Mouse (Mus musculus) myocyte (in vitro differentiated cells): ENCODE data around the gene Lrp2bp. TPM values are rescaled to one million over a fixed set of nuclear protein-coding genes. Genes with fewer than 3 reads are reported as not detected.

ENCODE experiments used
- H3K27me3 ChIP-seq: one replicate; pipeline ENCODE4 v1.6.1; 2011; ENCODE audit not compliant: control insufficient read depth, insufficient read depth, insufficient read length
- H3K36me3 ChIP-seq: one replicate; pipeline ENCODE4 v1.6.1; 2011; ENCODE audit not compliant: control insufficient read depth, insufficient read depth
- H3K4me2 ChIP-seq: one replicate; pipeline ENCODE4 v1.6.1; 2011; ENCODE audit warnings: low read depth, control low read depth
- H3K4me3 ChIP-seq: one replicate; pipeline ENCODE4 v1.5.1; 2011; ENCODE audit warnings: mild to moderate bottlenecking, control low read depth, moderate library complexity
- H3K79me2 ChIP-seq: one replicate; pipeline ENCODE4 v1.6.1; 2011; ENCODE audit not compliant: control insufficient read depth, insufficient read depth
- H3ac ChIP-seq: one replicate; pipeline ENCODE4 v1.6.1; 2011; ENCODE audit not compliant: control insufficient read depth, insufficient read length
- CEBPB ChIP-seq: IDR thresholded peaks from 2 replicates; pipeline ENCODE4 v1.6.1; 2011; ENCODE audit warnings: mild to moderate bottlenecking, moderate library complexity; ENCODE audit not compliant: poor library complexity, insufficient read depth, severe bottlenecking
- E2F4 ChIP-seq: IDR thresholded peaks from one replicate; pipeline ENCODE4 v1.6.1; 2011; ENCODE audit warnings: mild to moderate bottlenecking, control low read depth, moderate library complexity; ENCODE audit not compliant: insufficient read depth
- MAX ChIP-seq: IDR thresholded peaks from one replicate; pipeline ENCODE4 v1.6.1; 2011; ENCODE audit warnings: low read depth, mild to moderate bottlenecking, control low read depth
- MYOD1 ChIP-seq, 3 experiments: IDR thresholded peaks; one replicate each; pipeline ENCODE4 v1.6.1; 2011; ENCODE audit warnings: control low read depth in 2 of 3, low read depth in 2 of 3, mild to moderate bottlenecking in 2 of 3, moderate library complexity in 1 of 3; ENCODE audit not compliant: insufficient read length in 2 of 3, control insufficient read depth in 1 of 3
- MYOG ChIP-seq, 3 experiments: IDR thresholded peaks; one replicate each; pipeline ENCODE4 v1.6.1; 2011; ENCODE audit warnings: control low read depth in 2 of 3, low read depth in 2 of 3, mild to moderate bottlenecking in 2 of 3; ENCODE audit not compliant: insufficient read length in 2 of 3, control insufficient read depth in 1 of 3, insufficient read depth in 1 of 3
- POLR2A ChIP-seq: IDR thresholded peaks from one replicate; pipeline ENCODE4 v1.6.1; 2011; ENCODE audit warnings: low read depth, mild to moderate bottlenecking, control low read depth, moderate library complexity; ENCODE audit not compliant: insufficient read length
- POLR2AphosphoS2 ChIP-seq: IDR thresholded peaks from one replicate; pipeline ENCODE4 v1.6.1; 2011; ENCODE audit warnings: low read depth, control low read depth; ENCODE audit not compliant: insufficient read length
- REST ChIP-seq: IDR thresholded peaks from one replicate; pipeline ENCODE4 v1.6.1; 2011; ENCODE audit warnings: mild to moderate bottlenecking, control low read depth, moderate library complexity; ENCODE audit not compliant: insufficient read depth, insufficient read length
- SRF ChIP-seq: IDR thresholded peaks from one replicate; pipeline ENCODE4 v1.6.1; 2011; ENCODE audit warnings: low read depth; ENCODE audit not compliant: control insufficient read depth, insufficient read length
- TCF12 ChIP-seq: IDR thresholded peaks from one replicate; pipeline ENCODE4 v1.6.1; 2011; ENCODE audit warnings: mild to moderate bottlenecking, control low read depth; ENCODE audit not compliant: poor library complexity, insufficient read depth, severe bottlenecking
- TCF3 ChIP-seq: IDR thresholded peaks from one replicate; pipeline ENCODE4 v1.6.1; 2011; ENCODE audit warnings: low read depth, control low read depth; ENCODE audit not compliant: insufficient read length
- USF1 ChIP-seq: IDR thresholded peaks from one replicate; pipeline ENCODE4 v1.6.1; 2011; ENCODE audit warnings: low read depth, mild to moderate bottlenecking, control low read depth, moderate library complexity
- polyA plus RNA-seq: library from polyadenylated mRNA; unstranded; fragments of >200 nt; fragmentation: generic; extraction: Trizol; gene quantifications from one replicate; pipeline ENCODE4 v1.2.1, GENCODE M21; 2012; ENCODE audit warnings: missing spikeins

Gene Lrp2bp
- polyA plus RNA-seq, 1 experiment, result 0.08 TPM

- Histone ChIP-seq H3ac (no peak overlapping the region), H3K36me3 (no peaks in the 10 kb centered on the region), H3K27me3 (no peaks in the 10 kb centered on the region), H3K4me3 (no peak overlapping the region), H3K4me2 (no peak overlapping the region), H3K79me2 (no peaks in the 10 kb centered on the region)
- TF ChIP-seq USF1 (no peak), CEBPB (no peak), E2F4 (no peak), REST (no peak), POLR2A (no peak), SRF (no peak), POLR2AphosphoS2 (no peak), MAX (no peak), MYOG (IDR thresholded peaks at IDR 0.05; ENCODE audit: control insufficient read depth in 1 of 3, insufficient read depth in 1 of 3, insufficient read length in 2 of 3, low read depth in 2 of 3) (no peak), TCF3 (no peak)
These were observed 73.7 kb downstream of the Lrp2bp start for GRCm38 (mm10) chr8:46072798-46073197.

GRCm38 (mm10) chr8:46073540-46074140 lies 74.5 kb downstream of the Lrp2bp start:
- no peaks in the 10 kb centered on the region for H3K36me3 ChIP-seq
- no peaks in the 10 kb centered on the region for H3K79me2 ChIP-seq
- no peak overlapping the region for H3ac ChIP-seq
- no peak overlapping the region for H3K4me3 ChIP-seq
- no peak overlapping the region for H3K4me2 ChIP-seq
- H3K27me3 ChIP-seq, result no peaks in the 10 kb centered on the region
- no peak for TF ChIP-seq CEBPB
- TF ChIP-seq MAX, result no peak
- TF ChIP-seq E2F4, result no peak
- TF ChIP-seq TCF3, result no peak
- TF ChIP-seq SRF, result no peak
- TF ChIP-seq USF1, result no peak
- TF ChIP-seq POLR2A, result no peak
- TF ChIP-seq MYOG (IDR thresholded peaks at IDR 0.05; ENCODE audit: control insufficient read depth in 1 of 3, insufficient read depth in 1 of 3, insufficient read length in 2 of 3, low read depth in 2 of 3), result no peak
- no peak for TF ChIP-seq POLR2AphosphoS2
- no peak for TF ChIP-seq TCF12
- no peak for TF ChIP-seq MYOD1 (IDR thresholded peaks at IDR 0.05; ENCODE audit: control insufficient read depth in 1 of 3, insufficient read length in 2 of 3, low read depth in 2 of 3)
- TF ChIP-seq REST, result no peak

- no peak overlapping the region for H3K4me3 ChIP-seq
- no peaks in the 10 kb centered on the region for H3K27me3 ChIP-seq
- no peaks in the 10 kb centered on the region for H3K36me3 ChIP-seq
- H3K79me2 ChIP-seq, result no peaks in the 10 kb centered on the region
- TF ChIP-seq SRF, result no peak
- TF ChIP-seq MAX, result no peak
- TF ChIP-seq TCF3, result no peak
- TF ChIP-seq POLR2AphosphoS2, result no peak
- TF ChIP-seq TCF12, result no peak
- no peak for TF ChIP-seq USF1
- no peak for TF ChIP-seq POLR2A
- no peak for TF ChIP-seq MYOD1 (IDR thresholded peaks at IDR 0.05; ENCODE audit: control insufficient read depth in 1 of 3, insufficient read length in 2 of 3, low read depth in 2 of 3)
- no peak overlapping the region for H3K4me2 ChIP-seq
- H3ac ChIP-seq, result no peak overlapping the region
These were observed 76.1 kb downstream of the Lrp2bp start for GRCm38 (mm10) chr8:46075223-46075622.

GRCm38 (mm10) chr8:46078866-46079265 lies 79.8 kb downstream of the Lrp2bp start:
- TF ChIP-seq TCF3 (no peak), MYOD1 (IDR thresholded peaks at IDR 0.05; ENCODE audit: control insufficient read depth in 1 of 3, insufficient read length in 2 of 3, low read depth in 2 of 3) (no peak), POLR2A (no peak), REST (no peak)
- H3K36me3 ChIP-seq, result no peaks in the 10 kb centered on the region
- H3K27me3 ChIP-seq, result no peaks in the 10 kb centered on the region
- no peak overlapping the region for H3K4me3 ChIP-seq
- H3ac ChIP-seq, result no peak overlapping the region
- H3K4me2 ChIP-seq, result no peak overlapping the region
- no peaks in the 10 kb centered on the region for H3K79me2 ChIP-seq

Other genes with a start within 250 kb of the Lrp2bp start
- gene Pdlim3, start 113.8 kb upstream of the Lrp2bp start, polyA plus RNA-seq, result 77.7 TPM
- gene Ccdc110, start 64.7 kb upstream of the Lrp2bp start, polyA plus RNA-seq, result not detected
- gene 1700029J07Rik, start 24.1 kb upstream of the Lrp2bp start, polyA plus RNA-seq, result 0.26 TPM
- 17.9 TPM for gene Ufsp2, start 23.8 kb upstream of the Lrp2bp start, polyA plus RNA-seq
- 5.5 TPM for gene Ankrd37, start 6.4 kb downstream of the Lrp2bp start, polyA plus RNA-seq
- gene Cfap97, start 152.5 kb downstream of the Lrp2bp start, polyA plus RNA-seq, result 2.9 TPM
- 4.4 TPM for gene Snx25, start 152.9 kb downstream of the Lrp2bp start, polyA plus RNA-seq
- 368 TPM for gene Slc25a4, start 212.0 kb downstream of the Lrp2bp start, polyA plus RNA-seq